Mouse (Mus musculus): Measurements from ENCODE around the gene Cycs. TPM values are rescaled to one million over a fixed set of nuclear protein-coding genes. Genes with fewer than 3 reads are reported as not detected.

Gene Cycs
- total RNA-seq, 2 experiments from 2014 or later = 44.7 to 46.1 TPM

GRCm38 (mm10) chr6:50535346-50535745 is 31.0 kb downstream of the Cycs start:
- DNase-seq (ENCODE audit: low spot score in 2 of 2) = no peak
- Histone ChIP-seq H3K4me3 (no peak overlapping the region), H3K27ac (no peak overlapping the region)
- TF ChIP-seq CTCF (conservative IDR thresholded peaks at IDR 0.05) = no peak

- DNase-seq (ENCODE audit: low spot score in 2 of 2) = no peak
- no peak overlapping the region for H3K4me3 ChIP-seq
- H3K27ac ChIP-seq = no peak overlapping the region
- no peak for TF ChIP-seq CTCF (conservative IDR thresholded peaks at IDR 0.05)
These were observed 34.4 kb downstream of the Cycs start for GRCm38 (mm10) chr6:50531920-50532319.

- TF ChIP-seq CTCF (conservative IDR thresholded peaks at IDR 0.05) = no peak
- Histone ChIP-seq H3K4me3 (no peak overlapping the region), H3K27ac (no peak overlapping the region)
- no peak for DNase-seq (ENCODE audit: low spot score in 2 of 2)
These were observed 35.3 kb downstream of the Cycs start for GRCm38 (mm10) chr6:50531003-50531402.

- no peak for DNase-seq (ENCODE audit: low spot score in 2 of 2)
- Histone ChIP-seq H3K27ac (no peak overlapping the region), H3K4me3 (no peak overlapping the region)
- no peak for TF ChIP-seq CTCF (conservative IDR thresholded peaks at IDR 0.05)
These were observed 37.1 kb downstream of the Cycs start for GRCm38 (mm10) chr6:50529194-50529593.

DNA sequence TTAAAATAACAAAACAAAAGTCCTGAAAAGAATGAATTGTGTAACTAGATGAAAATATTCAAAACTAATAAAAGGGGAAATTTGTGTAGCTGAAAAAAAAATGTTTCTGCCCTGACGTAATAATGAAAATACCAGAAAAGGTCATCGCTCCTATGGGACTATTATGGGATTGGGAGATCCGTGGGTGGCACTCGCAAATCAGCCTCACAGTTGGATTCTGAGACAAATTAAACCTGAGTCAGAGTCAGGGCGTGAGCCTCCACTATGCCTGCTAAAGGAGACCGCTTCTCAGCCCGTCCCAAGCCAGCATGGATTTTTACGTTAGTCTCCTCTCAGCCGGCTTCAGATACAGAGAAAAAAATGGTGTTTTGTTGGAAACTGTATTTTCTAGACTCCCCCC is 38.9 kb downstream of the Cycs start:
- no peak for TF ChIP-seq CTCF (conservative IDR thresholded peaks at IDR 0.05)

GRCm38 (mm10) chr6:50526597-50527024 is 39.7 kb downstream of the Cycs start:
- Histone ChIP-seq H3K4me3 (no peak overlapping the region), H3K27ac (no peak overlapping the region)
- peak; percentile 95 for TF ChIP-seq CTCF (conservative IDR thresholded peaks at IDR 0.05)
- DNase-seq (ENCODE audit: low spot score in 2 of 2) = peak; percentile 55 to 82

More for the DNA sequence above, 38.9 kb downstream of the Cycs start:
- H3K4me3 ChIP-seq = no peak overlapping the region
- DNase-seq (ENCODE audit: low spot score in 2 of 2) = no peak
- no peak overlapping the region for H3K27ac ChIP-seq

- no peak overlapping the region for H3K4me3 ChIP-seq
- no peak for DNase-seq (ENCODE audit: low spot score in 2 of 2)
- no peak for TF ChIP-seq CTCF (conservative IDR thresholded peaks at IDR 0.05)
- H3K27ac ChIP-seq = no peak overlapping the region
These were observed 40.5 kb downstream of the Cycs start for GRCm38 (mm10) chr6:50525846-50526245.

GRCm38 (mm10) chr6:50524261-50524896 is 42.0 kb downstream of the Cycs start:
- no peak for TF ChIP-seq CTCF (conservative IDR thresholded peaks at IDR 0.05)
- no peak for DNase-seq (ENCODE audit: low spot score in 2 of 2)
- Histone ChIP-seq H3K27ac (no peak overlapping the region), H3K4me3 (no peak overlapping the region)

DNA sequence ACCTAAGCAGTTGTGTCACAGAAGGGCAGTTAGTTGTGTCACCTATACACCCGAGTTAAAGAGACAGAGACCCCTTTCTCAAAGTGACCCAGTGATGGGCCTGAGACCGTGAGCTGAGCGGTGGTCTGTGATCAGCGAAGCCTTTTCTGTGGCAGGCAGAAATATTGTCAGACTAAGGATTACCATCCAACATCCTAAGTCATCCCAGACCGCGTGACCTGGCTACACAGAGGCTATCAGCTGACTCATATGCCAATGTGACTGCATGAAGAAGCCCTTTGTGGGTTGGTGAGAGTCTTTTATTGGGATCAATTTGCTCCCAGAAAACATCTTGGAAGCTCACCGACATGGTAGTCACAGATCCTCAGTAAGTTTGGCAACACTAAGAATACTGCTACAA is 43.6 kb downstream of the Cycs start:
- Histone ChIP-seq H3K4me3 (no peak overlapping the region), H3K27ac (no peak overlapping the region)
- DNase-seq (ENCODE audit: low spot score in 2 of 2) = no peak
- no peak for TF ChIP-seq CTCF (conservative IDR thresholded peaks at IDR 0.05)

GRCm38 (mm10) chr6:50521532-50522135 is 44.7 kb downstream of the Cycs start:
- no peak for TF ChIP-seq CTCF (conservative IDR thresholded peaks at IDR 0.05)
- no peak for DNase-seq (ENCODE audit: low spot score in 2 of 2)
- Histone ChIP-seq H3K27ac (no peak overlapping the region), H3K4me3 (no peak overlapping the region)

GRCm38 (mm10) chr6:50520139-50520538 is 46.2 kb downstream of the Cycs start:
- no peak overlapping the region for H3K27ac ChIP-seq
- DNase-seq (ENCODE audit: low spot score in 2 of 2) = no peak
- H3K4me3 ChIP-seq = no peak overlapping the region
- TF ChIP-seq CTCF (conservative IDR thresholded peaks at IDR 0.05) = no peak

DNA sequence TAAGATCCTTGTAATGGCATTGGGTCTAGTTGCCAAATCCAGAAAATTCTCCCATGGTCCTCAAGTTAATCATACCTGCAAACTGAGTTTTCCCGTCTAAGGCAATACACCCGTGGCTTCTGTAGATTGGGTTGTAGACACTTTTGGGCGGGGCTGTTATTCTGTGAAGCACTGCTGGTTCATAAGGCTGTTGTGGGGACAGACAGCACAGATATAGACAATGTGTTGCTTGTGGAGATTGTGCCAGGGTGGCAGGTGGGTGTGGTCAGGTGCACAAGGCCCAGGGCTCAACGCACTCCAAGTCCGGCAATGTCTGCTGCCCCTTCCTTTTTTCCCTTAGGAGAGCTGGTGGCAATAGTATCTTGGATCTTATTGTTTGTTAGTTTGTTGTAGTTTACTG is 48.0 kb downstream of the Cycs start:
- Histone ChIP-seq H3K27ac (no peak overlapping the region), H3K4me3 (no peak overlapping the region)
- no peak for DNase-seq (ENCODE audit: low spot score in 2 of 2)
- TF ChIP-seq CTCF (conservative IDR thresholded peaks at IDR 0.05) = no peak

Small RNA genes within 50 kb of the gene (microRNA-seq; reads per million reads assigned to microRNA genes)
- 0 reads per million in 2 experiments for gene Mir6371

Other genes with a start within 250 kb of the Cycs start
- 10 to 100 TPM; 15.7 to 16.1 TPM for gene Osbpl3, start 110.3 kb downstream of the Cycs start, total RNA-seq (2021)
- gene 4921507P07Rik, start 30.1 kb upstream of the Cycs start, total RNA-seq (2021) = under 1 TPM; 0.26 to 0.34 TPM
- gene Npvf, start 87.9 kb upstream of the Cycs start, total RNA-seq (2021) = not detected

All from layer of hippocampus, adult 2 months (tissue).